In genomic region chr4:43559519-43560242, GRCm38 (mm10) we compare ENCODE assay signal across 8 mouse cellular contexts. TPM values are rescaled to one million over a fixed set of nuclear protein-coding genes. Genes with fewer than 3 reads are reported as not detected.
DNase-seq lines count a peak whose midpoint lies in the region; ATAC-seq and TF ChIP-seq lines count a peak whose summit lies in the region.

No protein-coding gene starts in this region.

- no peak for ATAC-seq in intestine, postnatal 0 days
- no peak for ATAC-seq in neural tube, embryonic 12.5 days (ENCODE audit: low FRiP score, low read depth)
- no peak for ATAC-seq in granulocyte monocyte progenitor cell, adult 5-6 weeks (replicated peaks; ENCODE audit: poor library complexity, severe bottlenecking)

- peaks cover 35% of the 10 kb centered on the region for H3K36me3 ChIP-seq in embryonic facial prominence, embryonic 10.5 days (replicated peaks)
- peaks cover 24% of the 10 kb centered on the region for H3K36me3 ChIP-seq in intestine, postnatal 0 days (ENCODE audit: control insufficient read depth, insufficient read depth)
- peaks cover 36% of the 10 kb centered on the region for H3K36me3 ChIP-seq in neural tube, embryonic 12.5 days

- peak overlapping the region; percentile 26 for H3K4me3 ChIP-seq in layer of hippocampus, adult 2 months
- peak overlapping the region; percentile 94 for H3K4me3 ChIP-seq in embryonic facial prominence, embryonic 10.5 days
- peak overlapping the region; percentile 81 for H3K4me3 ChIP-seq in intestine, postnatal 0 days (ENCODE audit: low read depth, low read length)
- H3K4me3 ChIP-seq in neural tube, embryonic 12.5 days, result no peak overlapping the region

- H3K9ac ChIP-seq in intestine, postnatal 0 days (ENCODE audit: low read depth, low read length), result no peak overlapping the region
- H3K9ac ChIP-seq in neural tube, embryonic 12.5 days, result peak overlapping the region; percentile 77; the same call in 1 of the 2 replicates

- H3K4me1 ChIP-seq in embryonic facial prominence, embryonic 10.5 days, result peaks cover 65% of the 10 kb centered on the region
- H3K4me1 ChIP-seq in intestine, postnatal 0 days (replicated peaks; ENCODE audit: control insufficient read depth, insufficient read depth, low read length), result peaks cover 2% of the 10 kb centered on the region; the same call in 1 of the 2 replicates
- H3K4me1 ChIP-seq in neural tube, embryonic 12.5 days, result peaks cover 56% of the 10 kb centered on the region

- H3K27ac ChIP-seq in layer of hippocampus, adult 2 months, result no peak overlapping the region
- H3K27ac ChIP-seq in embryonic facial prominence, embryonic 10.5 days (replicated peaks), result peak overlapping the region; percentile 87
- H3K27ac ChIP-seq in intestine, postnatal 0 days (ENCODE audit: low read depth, low read length), result peak overlapping the region; percentile 37; the same call in 1 of the 2 replicates
- no peak overlapping the region for H3K27ac ChIP-seq in neural tube, embryonic 12.5 days

- 72% methylated on average over 13 of the region's 13 CpGs for WGBS in embryonic facial prominence, embryonic 10.5 days
- WGBS in intestine, postnatal 0 days, result 65% methylated on average over 13 of the region's 13 CpGs
- WGBS in neural tube, embryonic 12.5 days, result 80% methylated on average over 13 of the region's 13 CpGs

- no peak for TF ChIP-seq CTCF in layer of hippocampus, adult 2 months (conservative IDR thresholded peaks at IDR 0.05)
- TF ChIP-seq CTCF in intestine, postnatal 0 days (IDR thresholded peaks at IDR 0.05; ENCODE audit: low read depth), result no peak

- H3K4me2 ChIP-seq in intestine, postnatal 0 days (replicated peaks; ENCODE audit: low read depth), result peak overlapping the region; percentile 72
- peak overlapping the region; percentile 85 for H3K4me2 ChIP-seq in neural tube, embryonic 12.5 days (replicated peaks)

- H3K9me3 ChIP-seq in embryonic facial prominence, embryonic 10.5 days, result no peaks in the 10 kb centered on the region
- no peaks in the 10 kb centered on the region for H3K9me3 ChIP-seq in intestine, postnatal 0 days (ENCODE audit: control insufficient read depth)
- no peaks in the 10 kb centered on the region for H3K9me3 ChIP-seq in neural tube, embryonic 12.5 days

- H3K27me3 ChIP-seq in embryonic facial prominence, embryonic 10.5 days (replicated peaks; ENCODE audit: low read depth, poor library complexity, severe bottlenecking), result no peaks in the 10 kb centered on the region
- H3K27me3 ChIP-seq in intestine, postnatal 0 days (replicated peaks; ENCODE audit: control insufficient read depth, insufficient read depth, low read length), result no peaks in the 10 kb centered on the region
- H3K27me3 ChIP-seq in neural tube, embryonic 12.5 days (replicated peaks), result no peaks in the 10 kb centered on the region

- DNase-seq in layer of hippocampus, adult 2 months (ENCODE audit: low spot score in 2 of 2), result no peak
- no peak for DNase-seq in layer of hippocampus, adult 18-20 months (ENCODE audit: low spot score in 2 of 2)
- no peak for DNase-seq in embryonic facial prominence, embryonic 10.5 days (ENCODE audit: low spot score)
- no peak for DNase-seq in gastrocnemius, postnatal 25 days
- DNase-seq in cerebellum, adult 9-11 months, result no peak

RNA-seq across cellular contexts. Expression of gene Creb3, which starts 2.5 kb away (rescaled TPM):
- total RNA-seq in layer of hippocampus, adult 2 months (2021), result 10 to 100 TPM; 70.3 to 75.1 TPM
- 10 to 100 TPM; 67.4 to 74.5 TPM for total RNA-seq in layer of hippocampus, adult 18-20 months (2021)
- 35.7 and 36.0 TPM in 2 replicates for polyA plus RNA-seq in embryonic facial prominence, embryonic 10.5 days (2016; fragmentation: Nextera tagmentation; extraction: Ambion mirVana)
- 102 and 114 TPM in 2 replicates for polyA plus RNA-seq in intestine, postnatal 0 days (2015; fragmentation: Nextera tagmentation; extraction: Ambion mirVana)
- polyA plus RNA-seq in neural tube, embryonic 12.5 days (2016; fragmentation: Nextera tagmentation; extraction: Ambion mirVana), result 68.0 and 71.0 TPM in 2 replicates
- 10 to 100 TPM; 34.9 to 41.8 TPM for total RNA-seq in gastrocnemius, postnatal 25 days (2021)
- 10.5 and 13.4 TPM in 2 replicates for total RNA-seq in granulocyte monocyte progenitor cell, adult 5-6 weeks (2014; fragmentation: Nextera tagmentation)
- total RNA-seq in granulocyte monocyte progenitor cell, adult 5-6 weeks (2017), result 24.9 and 25.7 TPM in 2 replicates

RNA-seq across cellular contexts. Expression of gene Tln1, which starts 2.8 kb away (rescaled TPM):
- 10 to 100 TPM; 36.4 to 42.9 TPM for total RNA-seq in layer of hippocampus, adult 2 months (2021)
- 10 to 100 TPM; 35.8 to 42.1 TPM for total RNA-seq in layer of hippocampus, adult 18-20 months (2021)
- 53.1 and 53.5 TPM in 2 replicates for polyA plus RNA-seq in embryonic facial prominence, embryonic 10.5 days (2016; fragmentation: Nextera tagmentation; extraction: Ambion mirVana)
- 41.6 and 47.7 TPM in 2 replicates for polyA plus RNA-seq in intestine, postnatal 0 days (2015; fragmentation: Nextera tagmentation; extraction: Ambion mirVana)
- 59.6 and 65.6 TPM in 2 replicates for polyA plus RNA-seq in neural tube, embryonic 12.5 days (2016; fragmentation: Nextera tagmentation; extraction: Ambion mirVana)
- 10 to 100 TPM; 56.2 to 79.8 TPM for total RNA-seq in gastrocnemius, postnatal 25 days (2021)
- 167 and 198 TPM in 2 replicates for total RNA-seq in granulocyte monocyte progenitor cell, adult 5-6 weeks (2014; fragmentation: Nextera tagmentation)
- 251 and 299 TPM in 2 replicates for total RNA-seq in granulocyte monocyte progenitor cell, adult 5-6 weeks (2017)

RNA-seq across cellular contexts. Expression of gene Rgp1, which starts 18.8 kb away (rescaled TPM):
- total RNA-seq in layer of hippocampus, adult 2 months (2021), result 10 to 100 TPM; 45.3 to 49.9 TPM
- total RNA-seq in layer of hippocampus, adult 18-20 months (2021), result 10 to 100 TPM; 43.6 to 48.0 TPM
- 17.5 and 18.8 TPM in 2 replicates for polyA plus RNA-seq in embryonic facial prominence, embryonic 10.5 days (2016; fragmentation: Nextera tagmentation; extraction: Ambion mirVana)
- 11.3 and 13.0 TPM in 2 replicates for polyA plus RNA-seq in intestine, postnatal 0 days (2015; fragmentation: Nextera tagmentation; extraction: Ambion mirVana)
- 29.5 and 36.3 TPM in 2 replicates for polyA plus RNA-seq in neural tube, embryonic 12.5 days (2016; fragmentation: Nextera tagmentation; extraction: Ambion mirVana)
- total RNA-seq in gastrocnemius, postnatal 25 days (2021), result 10 to 100 TPM; 21.1 to 22.5 TPM
- 28.1 and 30.8 TPM in 2 replicates for total RNA-seq in granulocyte monocyte progenitor cell, adult 5-6 weeks (2014; fragmentation: Nextera tagmentation)
- total RNA-seq in granulocyte monocyte progenitor cell, adult 5-6 weeks (2017), result 9.9 and 10.9 TPM in 2 replicates

RNA-seq across cellular contexts. Expression of gene Gba2, which starts 19.0 kb away (rescaled TPM):
- total RNA-seq in layer of hippocampus, adult 2 months (2021), result 10 to 100 TPM; 61.0 to 64.4 TPM
- 10 to 100 TPM; 58.8 to 65.2 TPM for total RNA-seq in layer of hippocampus, adult 18-20 months (2021)
- polyA plus RNA-seq in embryonic facial prominence, embryonic 10.5 days (2016; fragmentation: Nextera tagmentation; extraction: Ambion mirVana), result 26.6 and 28.0 TPM in 2 replicates
- 5.2 and 5.3 TPM in 2 replicates for polyA plus RNA-seq in intestine, postnatal 0 days (2015; fragmentation: Nextera tagmentation; extraction: Ambion mirVana)
- polyA plus RNA-seq in neural tube, embryonic 12.5 days (2016; fragmentation: Nextera tagmentation; extraction: Ambion mirVana), result 50.4 and 55.4 TPM in 2 replicates
- total RNA-seq in gastrocnemius, postnatal 25 days (2021), result 1 to 10 TPM; 5.5 to 6.1 TPM
- total RNA-seq in granulocyte monocyte progenitor cell, adult 5-6 weeks (2014; fragmentation: Nextera tagmentation), result 10.6 and 19.0 TPM in 2 replicates
- 7.8 and 8.4 TPM in 2 replicates for total RNA-seq in granulocyte monocyte progenitor cell, adult 5-6 weeks (2017)

RNA-seq across cellular contexts. Expression of gene Msmp, which starts 24.6 kb away (rescaled TPM):
- total RNA-seq in layer of hippocampus, adult 2 months (2021), result not detected
- total RNA-seq in layer of hippocampus, adult 18-20 months (2021), result not detected
- polyA plus RNA-seq in embryonic facial prominence, embryonic 10.5 days (2016; fragmentation: Nextera tagmentation; extraction: Ambion mirVana), result 0.34 and 0.99 TPM in 2 replicates
- polyA plus RNA-seq in intestine, postnatal 0 days (2015; fragmentation: Nextera tagmentation; extraction: Ambion mirVana), result not detected in 2 replicates
- polyA plus RNA-seq in neural tube, embryonic 12.5 days (2016; fragmentation: Nextera tagmentation; extraction: Ambion mirVana), result 1.3 and 2.8 TPM in 2 replicates
- total RNA-seq in gastrocnemius, postnatal 25 days (2021), result under 1 TPM in 1 of 2 experiments, not detected in 1; 0.64 TPM
- not detected in 2 replicates for total RNA-seq in granulocyte monocyte progenitor cell, adult 5-6 weeks (2014; fragmentation: Nextera tagmentation)
- not detected in 2 replicates for total RNA-seq in granulocyte monocyte progenitor cell, adult 5-6 weeks (2017)

Comparison
In these comparisons a context has a peak if more than half of its experiments do, and no peak if none do; other contexts are left out.
1. H3K27ac ChIP-seq: peak in embryonic facial prominence, embryonic 10.5 days (single experiment) and intestine, postnatal 0 days (single experiment); none in layer of hippocampus, adult 2 months (single experiment) and neural tube, embryonic 12.5 days (single experiment).